Mouse (Mus musculus) midbrain, postnatal 0 days (tissue): ENCODE measurements at regions not wholly inside any gene's neighbourhood (a gene's known extent, or its start where the extent isn't known, plus 50 kb on each side); places are given as distances from the start of the nearest gene placed in this dataset.

Experiments used
- ATAC-seq: fragments of 200-750 bp; cut with Nextera tagmentation; 2 replicates; pipeline ENCODE4 v1.8.0; 2017; ENCODE audit warnings: moderate number of reproducible peaks, mild to moderate bottlenecking, moderate TSS enrichment, moderate library complexity; ENCODE audit not compliant: low FRiP score
- DNase-seq: peaks from one replicate; pipeline ENCODE4 v3.0.0-alpha.2; 2015; ENCODE audit warnings: low spot score
- H3K27ac ChIP-seq: fragments of 300-500 bp; sonication (generic); 2 replicates; pipeline ENCODE4 v1.5.1; 2014; ENCODE audit warnings: low read depth, mild to moderate bottlenecking, low read length, mixed read lengths
- H3K27me3 ChIP-seq: fragments of 300-500 bp; sonication (generic); 2 replicates; pipeline ENCODE4 v1.6.1; 2014; ENCODE audit warnings: low read length, control low read depth, mixed read lengths; ENCODE audit not compliant: insufficient read depth
- H3K36me3 ChIP-seq: fragments of 300-500 bp; sonication (generic); 2 replicates; pipeline ENCODE4 v1.6.1; 2014; ENCODE audit warnings: low read length, control low read depth, mixed read lengths; ENCODE audit not compliant: insufficient read depth
- H3K4me1 ChIP-seq: fragments of 300-500 bp; sonication (generic); 2 replicates; pipeline ENCODE4 v1.6.1; 2014; ENCODE audit warnings: mild to moderate bottlenecking, control low read depth, antibody characterized with exemption, low read length, mixed read lengths; ENCODE audit not compliant: insufficient read depth
- H3K4me2 ChIP-seq: fragments of 300-500 bp; sonication (generic); 2 replicates; pipeline ENCODE4 v1.6.1; 2014; ENCODE audit warnings: low read depth, mild to moderate bottlenecking, low read length, mixed read lengths; ENCODE audit not compliant: poor library complexity, severe bottlenecking
- H3K4me3 ChIP-seq: fragments of 300-500 bp; sonication (generic); 2 replicates; pipeline ENCODE4 v1.5.1; 2014; ENCODE audit warnings: low read depth, mild to moderate bottlenecking, low read length, moderate library complexity
- H3K9ac ChIP-seq: fragments of 300-500 bp; sonication (generic); replicated peaks from 2 replicates; pipeline ENCODE4 v1.6.1; 2014; ENCODE audit warnings: mild to moderate bottlenecking, low read length, moderate library complexity, mixed read lengths; ENCODE audit not compliant: poor library complexity, severe bottlenecking
- H3K9me3 ChIP-seq: fragments of 300-500 bp; sonication (generic); 2 replicates; pipeline ENCODE4 v1.6.1; 2016; ENCODE audit warnings: low read length, control low read depth
- CTCF ChIP-seq: IDR thresholded peaks from 2 replicates; pipeline ENCODE4 v1.5.1; 2016; ENCODE audit warnings: antibody characterized with exemption, mild to moderate bottlenecking
- WGBS: fragments of 180-500 bp; shearing (Covaris S2); extraction: QIAGEN DNeasy Blood & Tissue Kit; methylation state at CpG from one replicate; pipeline ENCODE4 v1.1.7; 2014; 5-methylcytosine and 5-hydroxymethylcytosine counted together

- Histone ChIP-seq H3K27ac (no peak overlapping the region), H3K9me3 (no peaks in the 10 kb centered on the region), H3K4me2 (no peak overlapping the region), H3K4me1 (no peaks in the 10 kb centered on the region), H3K4me3 (no peak overlapping the region), H3K27me3 (no peaks in the 10 kb centered on the region), H3K36me3 (no peaks in the 10 kb centered on the region), H3K9ac (no peak overlapping the region)
- WGBS: 75% methylated on average over 7 of the region's 7 CpGs
- DNase-seq: no peak
- TF ChIP-seq CTCF: no peak
- no peak for ATAC-seq
These were observed 271.2 kb downstream of the Agtpbp1 start for GRCm38 (mm10) chr13:59313725-59314330.

GRCm38 (mm10) chr13:59292905-59293304 lies 292.1 kb downstream of the Agtpbp1 start:
- WGBS: 6% methylated on average over 5 of the region's 5 CpGs
- ATAC-seq (no peak), DNase-seq (no peak)

DNA sequence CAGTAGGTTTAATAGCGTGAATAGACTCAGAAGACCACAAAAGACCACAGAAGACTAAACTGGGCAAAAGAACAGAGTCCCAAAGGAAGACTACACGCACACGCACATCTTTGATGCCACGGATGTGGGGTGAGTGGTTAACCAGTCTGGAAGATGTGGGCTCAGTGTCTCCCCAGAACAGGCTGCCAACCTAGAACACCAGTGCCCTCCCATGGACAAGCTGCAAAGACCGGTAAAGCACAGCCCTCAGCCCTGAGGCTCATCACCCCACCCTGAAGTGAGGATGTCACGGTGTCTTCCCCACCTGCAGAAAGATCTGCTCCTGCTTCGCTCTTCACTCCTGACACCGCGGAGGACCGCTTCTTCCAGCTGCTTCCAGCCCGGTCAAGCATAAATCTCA lies 295.9 kb downstream of the Agtpbp1 start:
- Histone ChIP-seq H3K4me3 (no peak overlapping the region), H3K9me3 (no peaks in the 10 kb centered on the region), H3K4me2 (no peak overlapping the region), H3K4me1 (peaks cover 7% of the 10 kb centered on the region; the same call in 1 of the 2 replicates), H3K36me3 (no peaks in the 10 kb centered on the region), H3K9ac (no peak overlapping the region), H3K27ac (no peak overlapping the region), H3K27me3 (no peaks in the 10 kb centered on the region)
- 61% methylated on average over 11 of the region's 11 CpGs for WGBS
- ATAC-seq: peak; percentile 58; the same call in 1 of the 2 replicates
- TF ChIP-seq CTCF: peak; percentile 81
- peak; percentile 75 for DNase-seq

More at GRCm38 (mm10) chr13:59292905-59293304, 292.1 kb downstream of the Agtpbp1 start:
- Histone ChIP-seq H3K9ac (no peak overlapping the region), H3K4me2 (no peak overlapping the region), H3K27ac (no peak overlapping the region), H3K36me3 (no peaks in the 10 kb centered on the region), H3K4me3 (no peak overlapping the region), H3K27me3 (no peaks in the 10 kb centered on the region), H3K9me3 (no peaks in the 10 kb centered on the region), H3K4me1 (peaks cover 5% of the 10 kb centered on the region; the same call in 1 of the 2 replicates)
- no peak for TF ChIP-seq CTCF

DNA sequence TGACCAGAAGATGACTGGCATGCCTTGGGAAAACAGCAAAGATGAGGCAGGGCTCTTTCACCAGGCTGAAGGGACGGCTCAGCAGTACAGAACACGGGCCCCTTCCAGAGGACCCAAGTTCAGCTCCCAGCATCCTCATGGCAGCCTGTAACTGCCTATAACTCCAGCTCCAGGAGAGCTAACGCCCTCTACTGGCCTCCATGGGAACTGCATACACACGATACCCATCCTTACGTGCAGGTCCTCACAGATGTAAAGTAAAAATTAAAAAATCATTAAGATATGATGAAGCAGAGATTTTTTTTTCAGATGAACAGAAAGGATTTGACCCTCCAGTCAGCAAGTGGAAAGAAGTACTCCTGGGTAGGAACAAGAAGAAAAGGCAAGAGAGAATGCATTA lies 303.8 kb downstream of the Agtpbp1 start:
- peak; percentile 49 for TF ChIP-seq CTCF
- Histone ChIP-seq H3K36me3 (no peaks in the 10 kb centered on the region), H3K27me3 (no peaks in the 10 kb centered on the region), H3K9me3 (no peaks in the 10 kb centered on the region), H3K4me3 (no peak overlapping the region), H3K4me2 (no peak overlapping the region), H3K27ac (no peak overlapping the region), H3K9ac (no peak overlapping the region), H3K4me1 (no peaks in the 10 kb centered on the region)
- WGBS: 85% methylated on average over 5 of the region's 5 CpGs
- DNase-seq: no peak
- no peak for ATAC-seq

DNA sequence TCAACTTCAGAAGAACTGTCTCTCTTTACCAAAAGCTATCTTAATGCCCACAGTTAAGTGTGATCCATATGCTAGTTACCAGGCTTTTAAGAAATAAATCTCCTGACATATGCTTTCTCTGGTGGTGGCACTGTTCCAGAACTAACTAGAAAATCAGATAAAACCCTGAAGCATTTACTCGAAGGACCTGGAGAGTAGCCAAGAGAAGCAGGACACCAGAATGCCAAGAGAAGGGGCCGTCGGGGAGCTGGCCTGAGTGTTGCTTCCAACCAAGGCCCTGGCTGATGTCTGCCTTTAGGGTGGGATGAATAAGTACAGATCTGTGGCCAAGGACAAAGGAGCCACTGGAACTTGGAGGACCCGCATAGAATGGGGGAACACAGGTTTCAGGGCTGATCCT lies 305.9 kb downstream of the Agtpbp1 start:
- Histone ChIP-seq H3K27me3 (no peaks in the 10 kb centered on the region), H3K4me3 (no peak overlapping the region), H3K9ac (no peak overlapping the region), H3K27ac (no peak overlapping the region), H3K36me3 (no peaks in the 10 kb centered on the region), H3K9me3 (no peaks in the 10 kb centered on the region), H3K4me2 (no peak overlapping the region), H3K4me1 (no peaks in the 10 kb centered on the region)
- no peak for TF ChIP-seq CTCF
- WGBS: 55% methylated on average over 4 of the region's 4 CpGs
- ATAC-seq: no peak
- peak; percentile 62 for DNase-seq

DNA sequence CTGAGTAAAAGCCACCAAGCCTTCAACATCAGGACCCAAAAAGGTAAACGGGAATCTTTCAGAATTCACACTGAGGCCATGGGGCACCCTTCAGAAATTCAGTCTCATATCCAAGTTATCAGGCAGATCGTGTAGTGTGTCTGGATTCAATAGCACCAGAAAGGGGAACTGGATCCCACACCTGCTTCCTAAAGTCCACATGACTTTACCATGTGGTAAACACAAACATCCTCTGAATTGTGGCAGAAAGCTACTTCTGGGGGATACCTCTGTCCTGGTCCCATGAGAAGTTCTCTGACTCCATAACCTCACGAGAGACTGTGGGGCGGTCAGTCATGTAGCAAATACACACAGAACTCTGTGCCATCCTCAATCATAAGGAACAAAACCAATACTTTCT lies 313.4 kb downstream of the Agtpbp1 start:
- H3K4me3 ChIP-seq: no peak overlapping the region

More for the DNA sequence above, 313.4 kb downstream of the Agtpbp1 start:
- no peak overlapping the region for H3K9ac ChIP-seq
- DNase-seq: no peak
- no peak overlapping the region for H3K4me2 ChIP-seq
- no peaks in the 10 kb centered on the region for H3K36me3 ChIP-seq
- no peaks in the 10 kb centered on the region for H3K27me3 ChIP-seq
- no peaks in the 10 kb centered on the region for H3K4me1 ChIP-seq
- no peak for ATAC-seq
- WGBS: 92% methylated on average over 4 of the region's 4 CpGs
- no peak for TF ChIP-seq CTCF
- no peak overlapping the region for H3K27ac ChIP-seq
- no peaks in the 10 kb centered on the region for H3K9me3 ChIP-seq
